Mouse (Mus musculus) intestine, postnatal 0 days (tissue): ENCODE measurements around the gene Lrrc4c. TPM values are rescaled to one million over a fixed set of nuclear protein-coding genes. Genes with fewer than 3 reads are reported as not detected.

Experiments used
- ATAC-seq: fragments of 200-750 bp; cut with Nextera tagmentation; 2 replicates; pipeline ENCODE4 v1.8.0; 2017; ENCODE audit warnings: mild to moderate bottlenecking, moderate TSS enrichment, moderate library complexity
- H3K27ac ChIP-seq: fragments of 300-500 bp; sonication (generic); 2 replicates; pipeline ENCODE4 v1.5.1; 2014; ENCODE audit warnings: mild to moderate bottlenecking, low read depth, low read length, moderate library complexity
- H3K27me3 ChIP-seq: fragments of 300-500 bp; sonication (generic); replicated peaks from 2 replicates; pipeline ENCODE4 v1.6.1; 2014; ENCODE audit warnings: low read length, mixed read lengths; ENCODE audit not compliant: control insufficient read depth, insufficient read depth
- H3K36me3 ChIP-seq: fragments of 300-500 bp; sonication (generic); 2 replicates; pipeline ENCODE4 v1.6.1; 2014; ENCODE audit warnings: mild to moderate bottlenecking, moderate library complexity; ENCODE audit not compliant: control insufficient read depth, insufficient read depth
- H3K4me1 ChIP-seq: fragments of 300-500 bp; sonication (generic); replicated peaks from 2 replicates; pipeline ENCODE4 v1.6.1; 2014; ENCODE audit warnings: antibody characterized with exemption, low read length, mixed read lengths; ENCODE audit not compliant: control insufficient read depth, insufficient read depth
- H3K4me2 ChIP-seq: fragments of 300-500 bp; sonication (generic); replicated peaks from 2 replicates; pipeline ENCODE4 v1.6.1; 2014; ENCODE audit warnings: low read depth, mild to moderate bottlenecking, moderate library complexity
- H3K4me3 ChIP-seq: fragments of 300-500 bp; sonication (generic); 2 replicates; pipeline ENCODE4 v1.5.1; 2014; ENCODE audit warnings: low read depth, low read length
- H3K9ac ChIP-seq: fragments of 300-500 bp; sonication (generic); 2 replicates; pipeline ENCODE4 v1.6.1; 2014; ENCODE audit warnings: mild to moderate bottlenecking, low read depth, low read length
- H3K9me3 ChIP-seq: fragments of 300-500 bp; sonication (generic); 2 replicates; pipeline ENCODE4 v1.6.1; 2016; ENCODE audit warnings: mixed run types; ENCODE audit not compliant: control insufficient read depth
- CTCF ChIP-seq: sonication (generic); IDR thresholded peaks from 2 replicates; pipeline ENCODE4 v1.5.1; 2016; ENCODE audit warnings: low read depth, mild to moderate bottlenecking, control low read depth, antibody characterized with exemption, moderate library complexity
- WGBS: fragments of 180-500 bp; shearing (Covaris S2); extraction: QIAGEN DNeasy Blood & Tissue Kit; methylation state at CpG from one replicate; pipeline ENCODE4 v1.1.7; 2014; 5-methylcytosine and 5-hydroxymethylcytosine counted together
- polyA plus RNA-seq: library from polyadenylated mRNA; unstranded; fragments of >200 nt; fragmentation: Nextera tagmentation; extraction: Ambion mirVana; gene quantifications from 2 replicates; pipeline ENCODE4 v1.2.1, GENCODE M21; 2015

Gene Lrrc4c
- polyA plus RNA-seq, 1 experiment from 2014 or later, result 1.2 TPM

DNA sequence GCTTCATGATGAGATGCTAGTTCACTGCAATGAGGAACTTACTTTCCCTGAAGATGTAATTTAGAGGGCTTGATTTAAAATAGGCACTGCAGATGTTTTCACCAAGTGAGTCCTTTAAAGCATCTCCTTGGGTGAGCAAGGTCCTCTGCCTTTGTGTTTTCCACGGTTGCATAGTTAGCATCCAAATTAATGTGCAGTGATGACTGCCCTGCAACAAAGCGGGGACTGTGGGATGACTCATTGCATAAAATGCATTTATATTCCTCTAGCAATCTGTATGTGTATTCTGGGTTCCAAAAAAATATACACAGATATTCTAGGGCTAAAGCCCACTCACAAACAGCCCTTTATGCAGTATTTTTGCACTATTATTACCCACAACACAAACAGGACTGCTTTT, 1263.2 kb downstream of the Lrrc4c start:
- H3K4me1 ChIP-seq, result no peaks in the 10 kb centered on the region
- 78% methylated on average over 2 of the region's 2 CpGs for WGBS
- ATAC-seq, result no peak
- H3K4me2 ChIP-seq, result no peak overlapping the region
- H3K27ac ChIP-seq, result no peak overlapping the region
- no peaks in the 10 kb centered on the region for H3K36me3 ChIP-seq
- no peaks in the 10 kb centered on the region for H3K9me3 ChIP-seq
- no peak for TF ChIP-seq CTCF
- H3K4me3 ChIP-seq, result no peak overlapping the region
- H3K27me3 ChIP-seq, result no peaks in the 10 kb centered on the region
- no peak overlapping the region for H3K9ac ChIP-seq

DNA sequence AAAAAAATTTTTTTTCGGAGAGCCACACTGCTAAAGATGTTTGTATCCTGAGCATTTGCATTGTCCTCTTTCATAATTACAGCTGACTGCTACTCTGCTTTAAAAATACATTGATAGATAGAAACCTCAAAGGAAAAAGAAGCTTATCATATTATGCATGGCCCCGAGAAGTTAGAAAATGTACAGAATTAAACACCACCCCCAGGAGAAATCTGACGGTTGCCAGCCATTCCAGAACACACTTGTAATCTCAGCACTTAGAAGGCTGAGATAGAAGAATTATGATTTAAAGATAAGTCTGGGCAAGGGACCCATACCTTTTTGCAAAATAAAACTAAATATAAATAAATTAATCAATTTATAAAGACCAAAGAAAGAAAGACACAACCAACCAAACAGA, 1268.4 kb downstream of the Lrrc4c start:
- ATAC-seq, result no peak
- no peak overlapping the region for H3K4me3 ChIP-seq
- H3K9ac ChIP-seq, result no peak overlapping the region
- no peaks in the 10 kb centered on the region for H3K4me1 ChIP-seq
- 86% methylated on average over 3 of the region's 3 CpGs for WGBS
- H3K27me3 ChIP-seq, result no peaks in the 10 kb centered on the region
- no peak overlapping the region for H3K27ac ChIP-seq
- no peaks in the 10 kb centered on the region for H3K36me3 ChIP-seq
- TF ChIP-seq CTCF, result no peak
- H3K9me3 ChIP-seq, result no peaks in the 10 kb centered on the region
- H3K4me2 ChIP-seq, result no peak overlapping the region

DNA sequence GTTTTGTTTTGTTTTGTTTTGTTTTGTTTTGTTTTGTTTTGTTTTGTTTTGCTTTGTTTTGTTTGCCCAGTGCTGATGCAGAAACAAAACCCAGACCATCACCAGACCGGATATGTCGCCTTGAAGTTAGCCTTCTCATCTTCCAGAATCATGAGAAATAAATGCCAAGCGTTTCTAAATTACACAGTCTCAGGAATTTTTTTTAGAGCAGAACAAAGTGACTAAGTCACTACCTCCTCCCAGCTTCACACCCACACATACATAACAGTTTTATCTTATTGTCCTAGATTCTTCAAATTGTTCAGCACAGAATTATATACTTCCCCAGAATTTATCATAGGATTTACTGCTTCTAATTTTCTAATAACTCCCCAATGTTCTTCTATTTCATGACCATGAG, 1272.6 kb downstream of the Lrrc4c start:
- H3K36me3 ChIP-seq, result no peaks in the 10 kb centered on the region
- no peak overlapping the region for H3K4me3 ChIP-seq
- no peaks in the 10 kb centered on the region for H3K9me3 ChIP-seq
- H3K4me2 ChIP-seq, result no peak overlapping the region
- WGBS, result 90% methylated on average over 3 of the region's 3 CpGs
- ATAC-seq, result no peak
- H3K9ac ChIP-seq, result no peak overlapping the region
- H3K4me1 ChIP-seq, result no peaks in the 10 kb centered on the region
- TF ChIP-seq CTCF, result no peak
- H3K27me3 ChIP-seq, result no peaks in the 10 kb centered on the region
- no peak overlapping the region for H3K27ac ChIP-seq

DNA sequence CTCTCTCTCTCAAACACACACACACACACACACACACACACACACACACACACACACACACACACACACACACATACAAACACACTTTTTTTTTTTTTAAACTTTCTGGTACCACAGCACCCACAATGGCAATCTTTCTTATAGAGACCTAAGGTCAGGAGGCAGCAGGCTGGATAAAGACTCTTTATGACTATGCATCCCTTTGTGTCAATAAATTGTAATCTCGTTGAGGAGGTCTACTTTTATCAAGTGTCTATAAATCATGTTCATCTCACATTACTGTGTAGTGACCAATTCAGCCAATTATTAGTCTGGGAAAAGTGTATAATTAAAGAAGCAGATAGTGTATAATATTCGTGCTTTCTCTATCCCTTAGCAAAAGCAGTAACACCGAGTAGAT, 1286.2 kb downstream of the Lrrc4c start:
- no peak for TF ChIP-seq CTCF
- WGBS, result 29% methylated on average over 3 of the region's 3 CpGs
- no peak overlapping the region for H3K4me2 ChIP-seq

DNA sequence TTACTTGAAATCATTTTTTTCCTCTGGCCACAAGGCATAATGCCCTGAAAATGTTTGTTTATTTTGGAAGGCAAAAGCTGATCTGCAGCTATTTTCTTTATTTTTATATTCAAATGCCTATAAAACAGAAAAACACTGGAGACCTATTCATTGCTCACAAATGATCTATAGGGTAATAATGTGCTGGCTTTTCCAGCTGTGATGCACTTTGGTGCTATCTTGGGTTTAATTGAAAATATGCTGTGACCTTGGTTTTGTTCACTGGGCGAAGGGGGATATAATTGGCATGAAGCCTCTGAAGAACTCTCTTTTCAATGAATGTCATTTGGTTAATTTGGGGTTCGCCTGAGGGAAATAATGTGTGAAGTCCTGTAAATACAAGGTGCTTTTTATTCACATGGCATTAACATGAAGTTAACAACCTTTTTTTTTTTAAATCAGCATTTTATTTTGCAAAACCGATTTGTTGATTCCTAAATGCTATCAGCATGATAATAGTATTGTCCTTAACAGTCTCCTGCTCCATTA, 1286.8 kb downstream of the Lrrc4c start:
- Histone ChIP-seq H3K4me3 (no peak overlapping the region), H3K36me3 (no peaks in the 10 kb centered on the region), H3K9me3 (no peaks in the 10 kb centered on the region), H3K4me2 (no peak overlapping the region), H3K9ac (no peak overlapping the region), H3K27me3 (no peaks in the 10 kb centered on the region), H3K27ac (no peak overlapping the region), H3K4me1 (no peaks in the 10 kb centered on the region)
- TF ChIP-seq CTCF, result no peak
- no peak for ATAC-seq
- 80% methylated on average over 3 of the region's 3 CpGs for WGBS

More for the DNA sequence above, 1286.2 kb downstream of the Lrrc4c start:
- H3K9ac ChIP-seq, result no peak overlapping the region
- no peaks in the 10 kb centered on the region for H3K4me1 ChIP-seq
- no peaks in the 10 kb centered on the region for H3K9me3 ChIP-seq
- no peak overlapping the region for H3K27ac ChIP-seq
- H3K36me3 ChIP-seq, result no peaks in the 10 kb centered on the region
- H3K27me3 ChIP-seq, result no peaks in the 10 kb centered on the region
- H3K4me3 ChIP-seq, result no peak overlapping the region
- no peak for ATAC-seq

DNA sequence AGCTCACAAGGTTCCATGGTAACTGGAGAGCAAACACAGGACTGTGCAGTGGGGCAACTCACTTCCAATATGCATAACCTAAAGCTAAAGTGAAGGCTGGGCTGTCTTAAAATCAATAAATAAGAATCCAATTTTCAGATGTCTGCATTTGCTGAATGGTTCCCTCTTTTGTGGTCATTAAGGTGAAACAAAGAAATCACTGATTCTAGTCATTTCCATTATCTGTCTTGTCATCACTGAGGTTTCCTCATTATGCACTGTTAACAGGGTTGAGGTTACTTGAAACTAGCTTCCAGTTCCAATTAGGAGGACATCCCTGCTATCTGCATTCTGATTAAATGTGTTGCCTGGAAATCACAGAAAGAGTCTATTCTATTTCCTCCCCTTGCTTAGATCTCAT, 1291.5 kb downstream of the Lrrc4c start:
- H3K9me3 ChIP-seq, result no peaks in the 10 kb centered on the region
- H3K27me3 ChIP-seq, result no peaks in the 10 kb centered on the region
- H3K4me3 ChIP-seq, result no peak overlapping the region
- no peak overlapping the region for H3K27ac ChIP-seq
- no peaks in the 10 kb centered on the region for H3K36me3 ChIP-seq
- H3K4me1 ChIP-seq, result no peaks in the 10 kb centered on the region
- no peak for TF ChIP-seq CTCF
- H3K4me2 ChIP-seq, result no peak overlapping the region
- ATAC-seq, result no peak
- H3K9ac ChIP-seq, result no peak overlapping the region

DNA sequence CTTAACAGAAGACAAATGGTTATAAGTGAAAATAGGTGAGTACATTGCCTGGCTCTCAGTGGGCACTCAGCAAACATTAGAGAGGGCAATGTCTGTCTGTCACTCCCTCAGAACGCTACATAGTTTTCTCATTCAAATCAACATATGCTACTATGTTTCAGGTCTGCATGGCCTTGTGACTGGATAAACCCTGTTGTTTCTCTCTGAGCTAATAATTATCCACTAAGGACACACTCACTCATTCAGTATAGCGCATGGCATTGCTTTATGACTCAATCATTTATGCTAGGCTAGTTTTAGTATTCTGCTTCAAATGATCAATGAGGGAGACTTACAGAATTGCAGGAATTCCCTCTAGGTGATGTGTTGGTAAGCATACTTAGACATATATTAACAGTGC, 1292.6 kb downstream of the Lrrc4c start:
- no peaks in the 10 kb centered on the region for H3K27me3 ChIP-seq
- H3K27ac ChIP-seq, result no peak overlapping the region
- H3K4me2 ChIP-seq, result no peak overlapping the region
- TF ChIP-seq CTCF, result no peak
- no peak for ATAC-seq
- no peak overlapping the region for H3K4me3 ChIP-seq
- H3K9me3 ChIP-seq, result no peaks in the 10 kb centered on the region
- H3K4me1 ChIP-seq, result no peaks in the 10 kb centered on the region
- H3K9ac ChIP-seq, result no peak overlapping the region
- no peaks in the 10 kb centered on the region for H3K36me3 ChIP-seq
- 31% methylated on average over 2 of the region's 2 CpGs for WGBS
